Mouse (Mus musculus) thymus, postnatal 0 days (tissue): ENCODE data around the gene L2hgdh. TPM values are rescaled to one million over a fixed set of nuclear protein-coding genes. Genes with fewer than 3 reads are reported as not detected.
"Not testable (repeated sequence)": the region's sequence is repeated elsewhere in the genome, so short reads cannot be mapped to it uniquely, and the experiment has no call there.

Source experiments
- DNase-seq: peaks from one replicate; pipeline ENCODE4 v3.0.0-alpha.2; 2015; ENCODE audit warnings: low spot score
- microRNA counts: library from miRNA; unstranded; fragments of <30 nt; microRNA quantifications from one replicate; lab custom pipeline; 2015
- microRNA-seq: library from miRNA; unstranded; fragments of <30 nt; microRNA quantifications from one replicate; pipeline ENCODE4, GENCODE M21; 2016; ENCODE audit warnings: borderline number of aligned reads
- polyA plus RNA-seq: library from polyadenylated mRNA; unstranded; fragments of >200 nt; fragmentation: Nextera tagmentation; extraction: Ambion mirVana; gene quantifications from 2 replicates; pipeline ENCODE4 v1.2.1, GENCODE M21; 2015

The L2hgdh gene
- polyA plus RNA-seq, 1 experiment from 2014 or later, result 7.1 TPM

DNA sequence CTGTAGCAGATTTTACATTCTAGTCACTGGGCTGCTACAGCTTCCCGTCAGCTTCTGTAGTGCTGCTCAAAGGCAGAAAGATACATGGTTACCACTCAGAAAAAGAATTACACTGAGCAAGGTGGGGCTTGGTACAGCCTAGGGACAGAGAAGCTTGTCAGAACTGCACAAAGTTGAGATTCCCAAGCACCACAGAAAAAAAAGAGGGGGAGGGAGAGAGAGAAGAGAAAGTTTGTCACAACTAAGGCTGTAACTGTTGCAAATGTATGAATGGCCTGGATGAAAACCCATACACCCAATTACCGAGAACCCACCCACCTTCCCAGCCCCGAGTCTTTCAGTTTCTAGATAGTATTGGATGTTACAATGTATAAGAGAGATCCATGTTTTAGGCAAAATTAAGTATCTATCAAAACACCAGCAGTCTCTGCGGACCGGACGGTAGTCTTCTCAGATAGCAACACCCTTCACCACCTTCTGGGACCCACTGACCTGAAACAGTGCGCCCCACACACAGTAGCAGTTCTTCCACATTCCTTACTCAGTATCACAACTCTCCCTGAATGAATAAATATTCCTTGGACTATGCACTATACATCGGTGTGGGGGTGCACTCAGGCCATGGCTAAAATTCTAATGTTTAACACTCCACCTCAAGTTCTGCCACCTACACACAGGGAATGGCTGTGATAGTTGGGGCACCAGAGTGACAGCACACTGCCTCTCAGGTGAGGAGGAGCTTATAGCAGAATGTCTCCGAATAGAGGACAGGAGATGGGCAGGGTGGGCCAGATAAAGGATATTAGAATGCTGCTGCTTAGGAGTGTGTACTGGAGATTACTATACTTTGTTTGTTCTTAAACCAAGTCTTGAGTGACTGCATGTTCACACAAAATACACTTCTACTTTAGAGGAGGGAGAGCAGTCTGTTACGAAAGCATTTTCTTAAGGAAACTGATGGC, 49.8 kb downstream of the L2hgdh start:
- DNase-seq, result no peak

DNA sequence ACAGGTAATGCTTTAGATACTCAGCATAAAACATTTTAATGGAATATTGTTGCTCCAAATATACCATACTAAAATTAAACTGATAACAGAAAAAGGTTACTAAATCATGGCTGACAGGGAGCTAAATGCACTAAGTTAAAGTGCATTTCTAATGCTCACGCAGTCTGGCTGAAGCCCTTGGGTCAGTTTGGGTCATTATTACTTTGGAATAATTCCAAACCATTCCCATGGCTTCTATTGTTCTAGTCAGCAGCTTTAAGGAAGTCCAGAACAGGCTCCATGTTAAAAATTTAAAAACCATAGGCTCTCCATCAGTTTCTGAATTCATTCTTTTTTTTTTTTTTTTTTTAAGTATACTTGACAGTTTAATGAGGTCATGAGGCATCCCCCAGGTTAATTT, 50.5 kb downstream of the L2hgdh start:
- no peak for DNase-seq

DNA sequence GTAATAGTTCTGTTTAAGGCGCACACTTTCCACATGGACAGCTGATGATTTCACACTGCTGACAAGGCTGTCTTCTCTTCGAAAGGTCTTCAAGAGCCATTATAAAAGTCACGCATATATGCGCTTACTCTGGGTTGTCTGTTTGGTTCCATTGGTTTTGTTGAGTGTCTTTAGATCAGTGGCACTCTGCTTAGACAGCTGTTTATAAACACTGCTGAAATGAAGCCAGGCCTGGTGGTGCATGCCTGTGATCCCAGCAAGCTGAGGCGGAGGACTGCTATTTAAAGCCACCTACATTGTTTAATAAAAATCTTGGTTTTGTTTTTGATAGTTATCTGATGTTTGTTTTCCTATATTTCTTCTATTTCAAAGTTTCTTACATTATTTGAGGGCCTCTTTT, 58.0 kb downstream of the L2hgdh start:
- no peak for DNase-seq

DNA sequence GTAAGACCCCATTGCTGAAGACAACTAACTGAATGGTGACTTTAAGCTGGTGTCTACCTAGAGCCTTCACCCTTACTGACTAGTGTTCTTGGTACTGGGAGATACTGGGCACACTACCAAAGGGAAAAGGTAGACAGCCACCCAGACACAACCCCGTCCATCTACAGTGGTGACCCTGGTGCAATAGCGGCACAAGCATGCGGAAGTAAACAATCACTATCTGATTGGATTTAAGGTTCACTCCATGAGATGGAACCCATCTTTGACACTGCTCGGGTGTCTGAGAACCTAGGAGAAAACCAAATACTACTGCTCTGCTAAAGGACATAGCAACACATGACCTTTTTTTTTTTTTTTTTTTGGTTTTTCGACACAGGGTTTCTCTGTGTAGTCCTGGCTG, 63.0 kb downstream of the L2hgdh start:
- DNase-seq, result no peak

DNA sequence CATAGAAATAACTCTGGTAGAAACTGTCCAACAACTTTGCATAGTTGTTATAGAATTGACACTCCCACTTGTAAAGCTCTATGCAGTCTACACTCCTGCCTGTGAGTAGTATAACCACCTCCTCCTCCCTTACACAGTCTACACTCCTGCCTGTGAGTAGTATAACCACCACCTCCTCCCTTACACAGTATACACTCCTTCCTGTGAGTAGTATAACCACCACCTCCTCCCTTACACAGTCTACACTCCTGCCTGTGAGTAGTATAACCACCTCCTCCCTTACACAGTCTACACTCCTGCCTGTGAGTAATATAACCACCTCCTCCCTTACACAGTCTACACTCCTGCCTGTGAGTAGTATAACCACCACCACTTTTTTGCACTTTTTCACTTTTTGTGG, 70.7 kb downstream of the L2hgdh start:
- not testable (repeated sequence) for DNase-seq

DNA sequence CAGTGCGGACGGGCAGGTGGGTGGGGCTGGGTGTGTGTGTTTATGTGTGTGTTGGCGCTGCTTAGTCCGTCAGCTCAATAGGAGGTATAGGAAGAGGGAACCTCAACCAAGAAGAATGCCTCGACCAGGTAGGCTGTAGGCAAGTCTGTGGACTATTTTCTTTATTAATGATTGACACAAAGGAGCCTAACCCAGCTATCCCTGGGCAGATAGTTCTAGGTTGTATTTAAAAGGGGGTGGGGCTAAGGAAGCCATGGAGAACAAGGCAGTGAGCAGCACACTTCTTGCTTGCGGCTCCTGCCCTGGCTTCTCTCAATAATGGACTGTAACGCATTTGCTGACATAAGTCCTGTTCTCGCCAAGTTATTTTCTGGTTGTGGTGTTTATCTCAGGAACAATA, 75.2 kb downstream of the L2hgdh start:
- no peak for DNase-seq

DNA sequence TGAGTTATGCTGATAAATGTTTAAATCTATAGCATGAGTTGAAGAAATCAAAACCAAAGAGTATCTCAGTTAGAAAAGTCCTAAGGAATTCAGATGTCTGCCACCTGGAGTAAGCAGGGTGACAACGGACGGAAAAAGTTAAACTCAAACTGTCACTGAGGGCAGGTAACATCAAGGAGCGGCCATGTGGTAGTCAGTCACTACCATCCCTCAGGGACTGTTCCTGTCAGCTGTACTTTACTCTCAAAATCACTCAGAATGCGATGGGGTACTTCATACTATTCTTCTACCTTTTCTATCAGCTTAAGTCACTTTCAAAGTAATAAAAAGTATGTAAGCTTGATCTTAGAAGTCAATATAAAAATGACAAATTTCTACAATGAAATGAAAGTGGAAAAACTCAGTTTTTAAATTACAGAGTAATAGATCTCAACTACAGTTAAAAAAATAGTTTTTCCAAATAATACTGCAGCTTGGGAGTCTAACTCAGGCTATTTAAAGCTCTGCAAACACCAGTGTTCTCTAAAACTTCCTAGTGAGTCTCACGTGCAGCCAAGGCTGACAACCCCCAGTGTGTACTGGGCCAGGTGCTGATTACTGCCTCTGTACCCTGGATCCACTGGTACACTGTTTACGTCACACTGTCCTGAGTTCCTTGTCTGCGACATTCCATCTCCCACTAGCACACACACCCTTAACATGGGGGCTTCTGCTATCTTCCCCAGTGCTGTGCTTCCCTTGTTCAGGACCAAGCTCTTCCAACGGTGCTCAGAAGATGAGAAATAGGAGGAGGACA, 78.7 kb downstream of the L2hgdh start:
- no peak for DNase-seq

DNA sequence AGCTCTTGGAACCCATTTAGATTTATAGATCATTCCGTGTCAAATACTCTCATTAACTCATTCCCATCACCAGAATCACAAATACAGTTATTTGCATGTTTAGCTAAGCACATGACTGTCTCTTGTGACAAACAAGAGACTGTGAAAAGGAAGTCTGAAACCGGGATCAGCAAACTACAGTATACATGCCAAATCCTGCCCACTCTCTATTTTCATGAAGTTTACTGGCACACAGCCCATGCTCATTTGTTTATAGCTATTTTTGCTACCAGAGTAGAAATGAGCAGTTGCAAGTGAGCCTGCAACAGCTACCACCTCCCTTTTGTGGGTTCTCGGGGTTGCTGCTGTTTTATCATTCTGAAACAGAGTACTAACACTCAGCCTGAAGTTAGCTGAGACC, 79.8 kb downstream of the L2hgdh start:
- DNase-seq, result no peak

DNA sequence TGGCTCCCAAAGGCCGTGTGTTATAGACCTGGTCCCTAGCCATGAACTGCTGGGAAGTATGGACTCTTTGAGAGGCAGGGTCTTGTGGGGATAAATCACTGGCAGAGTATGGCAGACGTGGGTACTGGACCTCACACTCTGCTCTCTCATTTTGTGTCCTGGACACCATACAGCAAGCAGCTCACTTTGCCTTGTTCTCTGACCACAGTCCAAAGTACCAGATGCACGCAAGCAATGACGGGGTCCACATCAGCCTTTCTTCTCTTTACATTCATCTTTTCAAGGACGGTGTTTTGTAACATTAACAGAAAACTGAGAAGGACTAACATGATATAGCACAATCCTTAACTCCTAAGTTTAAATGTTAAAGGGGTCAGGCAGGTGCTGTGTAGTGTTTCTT, 81.8 kb downstream of the L2hgdh start:
- DNase-seq, result no peak

MicroRNAs encoded within 50 kb of the gene (microRNA counts, 519-probe panel; counts per million panel counts)
- 473 counts per million, percentile 71 among the panel's probes with 10 or more counts for microRNA mmu-miR-681 (lab: Ali Mortazavi, UCI)

Small RNAs within 50 kb of the gene (microRNA-seq; reads per million reads assigned to microRNA genes)
- gene Mir681, result not detected

Other genes with a start within 250 kb of the L2hgdh start
- 29.6 and 29.9 TPM in 2 replicates for gene Vcpkmt, start 141.8 kb downstream of the L2hgdh start, polyA plus RNA-seq
- 5.9 and 6.9 TPM in 2 replicates for gene Sos2, start 43.0 kb downstream of the L2hgdh start, polyA plus RNA-seq
- 19.1 and 19.8 TPM in 2 replicates for gene Atp5s, start 77 bp upstream of the L2hgdh start, polyA plus RNA-seq
- gene Cdkl1, start 66.4 kb upstream of the L2hgdh start, polyA plus RNA-seq, result 4.2 and 7.8 TPM in 2 replicates
- gene Atl1, start 167.7 kb upstream of the L2hgdh start, polyA plus RNA-seq, result 1.8 and 1.9 TPM in 2 replicates
- 11.9 and 15.3 TPM in 2 replicates for gene Map4k5, start 168.3 kb upstream of the L2hgdh start, polyA plus RNA-seq